Mouse (Mus musculus) heart, adult 2 months (tissue): ENCODE data around the gene Trpc6. TPM values are rescaled to one million over a fixed set of nuclear protein-coding genes. Genes with fewer than 3 reads are reported as not detected.
A peak's percentile ranks its signal among the peaks of the same experiment; 100 is the strongest.

Source experiments
- DNase-seq, 2 experiments: peaks; one replicate each; pipeline ENCODE4 v3.0.0; 2021
- H3K27ac ChIP-seq: fragments of 200-600 bp; 2 replicates; pipeline ENCODE4 v1.8.1; 2022
- H3K27me3 ChIP-seq: fragments of 200-500 bp; 2 replicates; pipeline ENCODE4 v1.6.1; 2012; ENCODE audit warnings: mild to moderate bottlenecking, low read length, inconsistent platforms, mixed read lengths; ENCODE audit not compliant: control insufficient read depth, insufficient read depth
- H3K36me3 ChIP-seq: fragments of 200-500 bp; 2 replicates; pipeline ENCODE4 v1.6.1; 2012; ENCODE audit warnings: low read length, inconsistent platforms; ENCODE audit not compliant: control insufficient read depth, insufficient read depth
- H3K4me1 ChIP-seq: fragments of 200-500 bp; 2 replicates; pipeline ENCODE4 v1.6.1; 2011; ENCODE audit warnings: low read length; ENCODE audit not compliant: control insufficient read depth, insufficient read depth
- H3K4me3 ChIP-seq: fragments of 200-600 bp; 2 replicates; pipeline ENCODE4 v1.8.1; 2022
- H3K79me2 ChIP-seq: fragments of 200-500 bp; replicated peaks from 2 replicates; pipeline ENCODE4 v1.6.1; 2012; ENCODE audit warnings: mild to moderate bottlenecking, inconsistent platforms, low read length, moderate library complexity, mixed read lengths; ENCODE audit not compliant: control insufficient read depth, insufficient read depth
- H3K9ac ChIP-seq: fragments of 200-500 bp; 2 replicates; pipeline ENCODE4 v1.6.1; 2012; ENCODE audit warnings: low read depth, mild to moderate bottlenecking, control low read depth, inconsistent platforms, low read length, mixed read lengths
- CTCF ChIP-seq: fragments of 200-600 bp; IDR thresholded peaks from 2 replicates; pipeline ENCODE4 v1.8.1; 2022; ENCODE audit warnings: antibody characterized with exemption, mild to moderate bottlenecking, moderate library complexity
- EP300 ChIP-seq: fragments of 200-500 bp; IDR thresholded peaks from 2 replicates; pipeline ENCODE4 v1.6.1; 2011; ENCODE audit warnings: low read depth, low read length, control low read depth; ENCODE audit not compliant: insufficient read depth
- POLR2A ChIP-seq: fragments of 200-500 bp; IDR thresholded peaks from 2 replicates; pipeline ENCODE4 v1.6.1; 2011; ENCODE audit warnings: mild to moderate bottlenecking, low read depth, low read length, control low read depth; ENCODE audit not compliant: insufficient read depth
- WGBS: fragments of 180-500 bp; shearing (Covaris S2); methylation state at CpG from one replicate; pipeline ENCODE4 v1.1.7; 2018; 5-methylcytosine and 5-hydroxymethylcytosine counted together
- intact Hi-C: fragments of 180-260 bp; cut with DNase I; formaldehyde crosslinking; loops from one replicate; pipeline ENCODE4 v1.15.1; 2025
- polyA plus RNA-seq: library from polyadenylated mRNA; depleted of rRNA; stranded (reverse); fragments of >200 nt; gene quantifications from 2 replicates; pipeline ENCODE4 v1.2.3, GENCODE M21; 2012
- total RNA-seq, 2 experiments: library from RNA; stranded (reverse); gene quantifications; 2 replicates each; pipeline ENCODE4 v1.2.3; 2021

The Trpc6 gene
- total and polyA plus RNA-seq, 3 experiments: 0.12 to 1.2 (median 0.26) TPM

DNA sequence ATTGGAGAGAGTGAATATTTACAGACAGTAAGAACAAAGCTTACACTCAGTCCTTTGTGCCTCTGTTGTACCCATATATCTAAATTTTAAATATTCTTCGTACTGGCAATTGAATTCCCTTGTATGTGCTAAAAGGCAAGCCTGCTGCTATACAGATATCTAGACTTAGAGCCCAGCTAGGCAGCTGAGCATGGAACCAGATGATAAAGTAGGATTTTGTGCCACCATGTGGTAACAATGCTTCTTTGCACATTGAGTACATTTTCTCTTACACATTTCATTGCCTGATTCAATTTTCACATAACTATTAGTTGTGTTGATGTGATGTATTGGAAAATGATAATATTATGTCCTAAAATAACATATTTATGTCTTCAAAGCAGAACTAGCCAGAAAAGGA is 132.7 kb downstream of the Trpc6 start:
- WGBS: 51% methylated on average over 1 of the region's 1 CpGs
- no peaks in the 10 kb centered on the region for H3K79me2 ChIP-seq
- no peak overlapping the region for H3K9ac ChIP-seq
- TF ChIP-seq CTCF (peak; percentile 33), EP300 (no peak)
- no peak overlapping the region for H3K4me3 ChIP-seq
- DNase-seq: no peak
- intact Hi-C loops: no loop called here
- no peaks in the 10 kb centered on the region for H3K27me3 ChIP-seq
- no peaks in the 10 kb centered on the region for H3K4me1 ChIP-seq
- no peak overlapping the region for H3K27ac ChIP-seq
- H3K36me3 ChIP-seq: no peaks in the 10 kb centered on the region

GRCm38 (mm10) chr9:8693177-8693576 is 149.2 kb downstream of the Trpc6 start:
- WGBS: 21% methylated on average over 2 of the region's 2 CpGs
- Histone ChIP-seq H3K4me3 (no peak overlapping the region), H3K9ac (no peak overlapping the region), H3K27me3 (no peaks in the 10 kb centered on the region; the same call in 1 of the 2 replicates), H3K4me1 (no peaks in the 10 kb centered on the region), H3K27ac (no peak overlapping the region), H3K36me3 (no peaks in the 10 kb centered on the region), H3K79me2 (no peaks in the 10 kb centered on the region)
- TF ChIP-seq EP300 (no peak), CTCF (no peak), POLR2A (no peak)
- intact Hi-C loops: no loop called here
- no peak for DNase-seq

- intact Hi-C loops: loop anchor here (2.0 kb wide), 2 partner anchors 264 to 674 kb away; no protein-coding TSS in a partner anchor
- Histone ChIP-seq H3K36me3 (no peaks in the 10 kb centered on the region), H3K79me2 (no peaks in the 10 kb centered on the region), H3K9ac (no peak overlapping the region), H3K4me3 (no peak overlapping the region), H3K4me1 (no peaks in the 10 kb centered on the region), H3K27me3 (no peaks in the 10 kb centered on the region; the same call in 1 of the 2 replicates), H3K27ac (no peak overlapping the region)
- TF ChIP-seq POLR2A (no peak), CTCF (peak; percentile 77), EP300 (no peak)
- DNase-seq: peak; percentile 22 to 58
- WGBS: 26% methylated on average over 5 of the region's 5 CpGs
These were observed 156.7 kb downstream of the Trpc6 start for GRCm38 (mm10) chr9:8700669-8701068.

DNA sequence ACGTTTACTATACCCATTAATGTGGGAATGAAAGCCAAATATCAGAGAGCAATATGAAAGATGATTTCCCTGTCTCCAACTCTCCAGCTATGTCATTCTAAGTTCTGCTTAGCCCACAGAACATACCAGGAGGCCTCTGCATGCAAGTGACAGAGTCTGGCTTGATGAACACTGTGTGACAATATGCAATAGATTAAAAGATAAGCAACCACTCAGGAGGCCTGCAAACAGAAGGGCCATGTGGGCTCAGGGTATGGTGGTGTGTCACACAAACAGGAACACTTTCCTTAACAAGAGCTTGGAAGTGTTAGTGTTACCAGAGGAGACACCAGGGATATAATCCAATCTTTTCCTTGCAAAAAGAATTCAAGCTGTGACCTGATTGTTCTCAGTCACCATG is 159.6 kb downstream of the Trpc6 start:
- H3K4me1 ChIP-seq: no peaks in the 10 kb centered on the region
- WGBS: 62% methylated on average over 1 of the region's 1 CpGs
- no peak overlapping the region for H3K4me3 ChIP-seq
- intact Hi-C loops: no loop called here
- DNase-seq: no peak
- H3K27me3 ChIP-seq: no peaks in the 10 kb centered on the region
- no peaks in the 10 kb centered on the region for H3K79me2 ChIP-seq
- no peak overlapping the region for H3K27ac ChIP-seq
- H3K36me3 ChIP-seq: no peaks in the 10 kb centered on the region
- TF ChIP-seq EP300 (no peak), POLR2A (no peak), CTCF (no peak)
- H3K9ac ChIP-seq: no peak overlapping the region

GRCm38 (mm10) chr9:8703956-8704355 is 160.0 kb downstream of the Trpc6 start:
- intact Hi-C loops: no loop called here
- Histone ChIP-seq H3K27ac (no peak overlapping the region), H3K4me3 (no peak overlapping the region), H3K79me2 (no peaks in the 10 kb centered on the region), H3K27me3 (no peaks in the 10 kb centered on the region), H3K36me3 (no peaks in the 10 kb centered on the region), H3K9ac (no peak overlapping the region), H3K4me1 (no peaks in the 10 kb centered on the region)
- TF ChIP-seq EP300: no peak
- no peak for DNase-seq
- 40% methylated on average over 5 of the region's 5 CpGs for WGBS

DNA sequence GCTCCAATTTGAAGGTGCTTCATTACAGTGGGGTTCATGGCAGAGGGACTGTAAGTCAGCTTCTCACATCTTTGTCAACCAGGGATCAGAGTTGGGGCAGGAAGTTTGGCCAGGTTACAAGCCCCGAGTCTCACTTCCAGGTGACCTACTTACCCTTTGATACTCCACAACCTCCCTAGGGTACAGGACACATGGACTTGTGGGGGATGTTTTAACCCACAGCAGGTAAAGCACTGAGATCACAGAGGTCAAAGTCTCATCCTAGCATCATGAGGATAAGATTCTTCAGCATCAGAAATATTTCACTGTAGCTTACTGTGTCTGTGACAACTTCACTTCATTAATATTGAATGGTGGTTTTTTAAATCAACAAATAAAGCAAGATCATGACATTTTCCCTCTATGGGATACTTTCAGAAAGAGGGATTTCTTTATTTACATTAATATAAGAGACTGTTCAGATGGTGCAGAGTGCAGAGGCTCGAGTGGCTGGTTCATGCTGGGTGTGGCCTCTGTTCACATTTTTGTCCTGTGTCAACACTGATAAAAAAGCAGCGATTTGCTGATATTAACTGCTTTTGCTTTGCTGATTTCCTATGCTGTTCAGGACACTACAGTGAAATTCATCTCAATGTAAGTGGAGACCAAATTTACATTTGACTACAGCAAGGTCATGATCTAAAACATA is 166.3 kb downstream of the Trpc6 start:
- Histone ChIP-seq H3K9ac (no peak overlapping the region), H3K27ac (no peak overlapping the region), H3K27me3 (no peaks in the 10 kb centered on the region), H3K4me3 (no peak overlapping the region), H3K4me1 (no peaks in the 10 kb centered on the region), H3K79me2 (no peaks in the 10 kb centered on the region), H3K36me3 (no peaks in the 10 kb centered on the region)
- intact Hi-C loops: no loop called here
- DNase-seq: no peak
- 35% methylated on average over 3 of the region's 3 CpGs for WGBS
- no peak for TF ChIP-seq CTCF
- no peak for TF ChIP-seq EP300
- TF ChIP-seq POLR2A: no peak
